Mouse (Mus musculus): ENCODE data around the gene Fcrlb.

Gene Fcrlb

GRCm38 (mm10) chr1:170907456-170908191 lies 5.1 kb downstream of the Fcrlb start:
- peak; percentile 26 for DNase-seq (ENCODE audit: low spot score)

GRCm38 (mm10) chr1:170907111-170907455 lies 5.7 kb downstream of the Fcrlb start:
- DNase-seq (ENCODE audit: low spot score), result no peak

- DNase-seq (ENCODE audit: low spot score), result no peak
Measured at GRCm38 (mm10) chr1:170903485-170903884, 9.3 kb downstream of the Fcrlb start.

- peak; percentile 69 for DNase-seq (ENCODE audit: low spot score)
Measured at GRCm38 (mm10) chr1:170901536-170902238, 11.1 kb downstream of the Fcrlb start.

- DNase-seq (ENCODE audit: low spot score), result no peak
Measured at GRCm38 (mm10) chr1:170900799-170901467, 11.8 kb downstream of the Fcrlb start.

- DNase-seq (ENCODE audit: low spot score), result no peak
Measured at GRCm38 (mm10) chr1:170898413-170899075, 14.2 kb downstream of the Fcrlb start.

- DNase-seq (ENCODE audit: low spot score), result no peak
Measured at GRCm38 (mm10) chr1:170896651-170897281, 16.0 kb downstream of the Fcrlb start.

- no peak for DNase-seq (ENCODE audit: low spot score)
Measured at GRCm38 (mm10) chr1:170894603-170895602, 17.8 kb downstream of the Fcrlb start.

GRCm38 (mm10) chr1:170892279-170892678 lies 20.5 kb downstream of the Fcrlb start:
- no peak for DNase-seq (ENCODE audit: low spot score)

GRCm38 (mm10) chr1:170891646-170892045 lies 21.1 kb downstream of the Fcrlb start:
- DNase-seq (ENCODE audit: low spot score), result no peak

- DNase-seq (ENCODE audit: low spot score), result no peak
Measured at GRCm38 (mm10) chr1:170889310-170889709, 23.4 kb downstream of the Fcrlb start.

- DNase-seq (ENCODE audit: low spot score), result no peak
Measured at GRCm38 (mm10) chr1:170886044-170886458, 26.7 kb downstream of the Fcrlb start.

- DNase-seq (ENCODE audit: low spot score), result peak; percentile 82
Measured at GRCm38 (mm10) chr1:170884978-170885561, 27.7 kb downstream of the Fcrlb start, which contains the start of the genes Gm26620 and Dusp12. TSS of gene Gm26620 (plus strand) at chr1:170885065. TSS of gene Dusp12 (minus strand) at chr1:170885540.

GRCm38 (mm10) chr1:170884390-170884789 lies 28.4 kb downstream of the Fcrlb start:
- no peak for DNase-seq (ENCODE audit: low spot score)

- no peak for DNase-seq (ENCODE audit: low spot score)
Measured at GRCm38 (mm10) chr1:170882915-170883485, 29.7 kb downstream of the Fcrlb start.

GRCm38 (mm10) chr1:170876906-170877305 lies 35.8 kb downstream of the Fcrlb start:
- DNase-seq (ENCODE audit: low spot score), result no peak

GRCm38 (mm10) chr1:170875676-170876075 lies 37.1 kb downstream of the Fcrlb start:
- no peak for DNase-seq (ENCODE audit: low spot score)

GRCm38 (mm10) chr1:170871961-170872360 lies 40.8 kb downstream of the Fcrlb start:
- no peak for DNase-seq (ENCODE audit: low spot score)

GRCm38 (mm10) chr1:170871402-170871801 lies 41.3 kb downstream of the Fcrlb start:
- DNase-seq (ENCODE audit: low spot score), result no peak

GRCm38 (mm10) chr1:170868905-170869283 lies 43.8 kb downstream of the Fcrlb start:
- no peak for DNase-seq (ENCODE audit: low spot score)
